Mouse (Mus musculus): Measurements from ENCODE around the gene Ptrh2. TPM values are rescaled to one million over a fixed set of nuclear protein-coding genes. Genes with fewer than 3 reads are reported as not detected.

Gene Ptrh2
- polyA plus RNA-seq, 1 experiment, result 15.8 TPM

GRCm38 (mm10) chr11:86724004-86724403 lies 40.2 kb downstream of the Ptrh2 start:
- no peak overlapping the region for H3K4me3 ChIP-seq (ENCODE audit: low read depth, low read length)
- no peaks in the 10 kb centered on the region for H3K9me3 ChIP-seq (replicated peaks; ENCODE audit: control insufficient read depth, insufficient read depth, low read length, poor library complexity, severe bottlenecking)
- TF ChIP-seq EP300 (IDR thresholded peaks at IDR 0.05; ENCODE audit: insufficient read depth, low read depth, low read length) (no peak), CTCF (IDR thresholded peaks at IDR 0.05; ENCODE audit: low read depth, low read length) (no peak), POLR2A (IDR thresholded peaks at IDR 0.05; ENCODE audit: insufficient read depth, low read length) (no peak)
- no peaks in the 10 kb centered on the region for H3K27me3 ChIP-seq (ENCODE audit: control insufficient read depth, insufficient read depth, low read length, poor library complexity, severe bottlenecking)
- H3K4me1 ChIP-seq (ENCODE audit: control insufficient read depth, insufficient read depth, low read length), result no peaks in the 10 kb centered on the region
- peaks cover 73% of the 10 kb centered on the region for H3K36me3 ChIP-seq (ENCODE audit: control insufficient read depth, insufficient read depth, low read length, poor library complexity, severe bottlenecking)
- H3K9ac ChIP-seq (ENCODE audit: low read depth, poor library complexity, severe bottlenecking), result no peak overlapping the region
- H3K27ac ChIP-seq (ENCODE audit: insufficient read depth, low read length), result no peak overlapping the region

GRCm38 (mm10) chr11:86724982-86725381 lies 41.2 kb downstream of the Ptrh2 start:
- no peak overlapping the region for H3K9ac ChIP-seq (ENCODE audit: low read depth, poor library complexity, severe bottlenecking)
- no peaks in the 10 kb centered on the region for H3K4me1 ChIP-seq (ENCODE audit: control insufficient read depth, insufficient read depth, low read length)
- no peaks in the 10 kb centered on the region for H3K27me3 ChIP-seq (ENCODE audit: control insufficient read depth, insufficient read depth, low read length, poor library complexity, severe bottlenecking)
- no peak overlapping the region for H3K4me3 ChIP-seq (ENCODE audit: low read depth, low read length)
- no peak overlapping the region for H3K27ac ChIP-seq (ENCODE audit: insufficient read depth, low read length)
- TF ChIP-seq EP300 (IDR thresholded peaks at IDR 0.05; ENCODE audit: insufficient read depth, low read depth, low read length) (no peak), CTCF (IDR thresholded peaks at IDR 0.05; ENCODE audit: low read depth, low read length) (no peak), POLR2A (IDR thresholded peaks at IDR 0.05; ENCODE audit: insufficient read depth, low read length) (no peak)
- peaks cover 71% of the 10 kb centered on the region for H3K36me3 ChIP-seq (ENCODE audit: control insufficient read depth, insufficient read depth, low read length, poor library complexity, severe bottlenecking)
- H3K9me3 ChIP-seq (replicated peaks; ENCODE audit: control insufficient read depth, insufficient read depth, low read length, poor library complexity, severe bottlenecking), result no peaks in the 10 kb centered on the region

- Histone ChIP-seq H3K9me3 (replicated peaks; ENCODE audit: control insufficient read depth, insufficient read depth, low read length, poor library complexity, severe bottlenecking) (no peaks in the 10 kb centered on the region), H3K4me3 (ENCODE audit: low read depth, low read length) (no peak overlapping the region), H3K36me3 (ENCODE audit: control insufficient read depth, insufficient read depth, low read length, poor library complexity, severe bottlenecking) (peaks cover 71% of the 10 kb centered on the region), H3K27ac (ENCODE audit: insufficient read depth, low read length) (no peak overlapping the region), H3K4me1 (ENCODE audit: control insufficient read depth, insufficient read depth, low read length) (no peaks in the 10 kb centered on the region), H3K9ac (ENCODE audit: low read depth, poor library complexity, severe bottlenecking) (no peak overlapping the region), H3K27me3 (ENCODE audit: control insufficient read depth, insufficient read depth, low read length, poor library complexity, severe bottlenecking) (no peaks in the 10 kb centered on the region)
- no peak for TF ChIP-seq CTCF (IDR thresholded peaks at IDR 0.05; ENCODE audit: low read depth, low read length)
These were observed 41.8 kb downstream of the Ptrh2 start for GRCm38 (mm10) chr11:86725607-86726006.

- Histone ChIP-seq H3K27ac (ENCODE audit: insufficient read depth, low read length) (no peak overlapping the region), H3K27me3 (ENCODE audit: control insufficient read depth, insufficient read depth, low read length, poor library complexity, severe bottlenecking) (no peaks in the 10 kb centered on the region), H3K9me3 (replicated peaks; ENCODE audit: control insufficient read depth, insufficient read depth, low read length, poor library complexity, severe bottlenecking) (no peaks in the 10 kb centered on the region), H3K4me1 (ENCODE audit: control insufficient read depth, insufficient read depth, low read length) (no peaks in the 10 kb centered on the region), H3K36me3 (ENCODE audit: control insufficient read depth, insufficient read depth, low read length, poor library complexity, severe bottlenecking) (peaks cover 56% of the 10 kb centered on the region), H3K9ac (ENCODE audit: low read depth, poor library complexity, severe bottlenecking) (no peak overlapping the region), H3K4me3 (ENCODE audit: low read depth, low read length) (no peak overlapping the region)
- TF ChIP-seq POLR2A (IDR thresholded peaks at IDR 0.05; ENCODE audit: insufficient read depth, low read length), result no peak
- no peak for TF ChIP-seq EP300 (IDR thresholded peaks at IDR 0.05; ENCODE audit: insufficient read depth, low read depth, low read length)
- no peak for TF ChIP-seq CTCF (IDR thresholded peaks at IDR 0.05; ENCODE audit: low read depth, low read length)
These were observed 47.7 kb downstream of the Ptrh2 start for GRCm38 (mm10) chr11:86731443-86731842.

GRCm38 (mm10) chr11:86734241-86734939 lies 50.6 kb downstream of the Ptrh2 start:
- H3K27ac ChIP-seq (ENCODE audit: insufficient read depth, low read length), result 0 out of 2 replicates have a peak overlapping the region, but pooled peaks have one; percentile 44
- no peak overlapping the region for H3K4me3 ChIP-seq (ENCODE audit: low read depth, low read length)
- no peaks in the 10 kb centered on the region for H3K4me1 ChIP-seq (ENCODE audit: control insufficient read depth, insufficient read depth, low read length)
- no peaks in the 10 kb centered on the region for H3K27me3 ChIP-seq (ENCODE audit: control insufficient read depth, insufficient read depth, low read length, poor library complexity, severe bottlenecking)
- H3K36me3 ChIP-seq (ENCODE audit: control insufficient read depth, insufficient read depth, low read length, poor library complexity, severe bottlenecking), result peaks cover 45% of the 10 kb centered on the region
- TF ChIP-seq POLR2A (IDR thresholded peaks at IDR 0.05; ENCODE audit: insufficient read depth, low read length) (no peak), CTCF (IDR thresholded peaks at IDR 0.05; ENCODE audit: low read depth, low read length) (no peak), EP300 (IDR thresholded peaks at IDR 0.05; ENCODE audit: insufficient read depth, low read depth, low read length) (no peak)
- H3K9me3 ChIP-seq (replicated peaks; ENCODE audit: control insufficient read depth, insufficient read depth, low read length, poor library complexity, severe bottlenecking), result no peaks in the 10 kb centered on the region
- H3K9ac ChIP-seq (ENCODE audit: low read depth, poor library complexity, severe bottlenecking), result no peak overlapping the region

- Histone ChIP-seq H3K36me3 (ENCODE audit: control insufficient read depth, insufficient read depth, low read length, poor library complexity, severe bottlenecking) (peaks cover 41% of the 10 kb centered on the region), H3K4me3 (ENCODE audit: low read depth, low read length) (no peak overlapping the region), H3K9ac (ENCODE audit: low read depth, poor library complexity, severe bottlenecking) (no peak overlapping the region), H3K9me3 (replicated peaks; ENCODE audit: control insufficient read depth, insufficient read depth, low read length, poor library complexity, severe bottlenecking) (no peaks in the 10 kb centered on the region), H3K27me3 (ENCODE audit: control insufficient read depth, insufficient read depth, low read length, poor library complexity, severe bottlenecking) (no peaks in the 10 kb centered on the region), H3K4me1 (ENCODE audit: control insufficient read depth, insufficient read depth, low read length) (no peaks in the 10 kb centered on the region), H3K27ac (ENCODE audit: insufficient read depth, low read length) (no peak overlapping the region)
- TF ChIP-seq EP300 (IDR thresholded peaks at IDR 0.05; ENCODE audit: insufficient read depth, low read depth, low read length) (no peak), POLR2A (IDR thresholded peaks at IDR 0.05; ENCODE audit: insufficient read depth, low read length) (no peak), CTCF (IDR thresholded peaks at IDR 0.05; ENCODE audit: low read depth, low read length) (no peak)
These were observed 51.2 kb downstream of the Ptrh2 start for GRCm38 (mm10) chr11:86734993-86735392.
